ENCODE assay signal across 9 mouse cellular contexts in the genomic region with DNA sequence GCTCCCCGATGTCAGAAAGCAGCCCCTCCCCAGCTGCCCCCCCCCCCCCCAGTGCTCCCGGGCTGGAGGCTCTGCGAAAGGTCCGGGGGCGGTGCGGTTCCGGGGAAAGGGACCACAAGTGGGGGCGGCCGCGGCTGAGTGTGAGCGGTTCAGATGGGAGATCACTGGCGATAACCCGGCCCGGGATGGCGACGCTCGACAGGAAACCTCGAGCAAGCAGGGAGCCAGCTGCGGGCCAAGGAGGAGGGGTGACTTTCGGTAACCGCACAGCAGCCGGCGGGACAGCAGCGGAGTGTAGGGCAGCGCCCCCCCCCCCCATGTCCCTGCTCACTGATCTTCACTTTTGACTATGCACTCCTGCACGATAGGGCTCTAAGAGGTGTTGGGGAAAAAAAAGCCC. TPM values are rescaled to one million over a fixed set of nuclear protein-coding genes. Genes with fewer than 3 reads are reported as not detected.
DNase-seq lines count a peak whose midpoint lies in the region; ATAC-seq lines count a peak whose summit lies in the region.
"Had no signal": no experiment of that assay in that cellular context is flagged by ENCODE, and none has a peak within 500 bp of the region (broad histone marks: within the 10 kb centered on the region; RNA-seq: fewer than 3 reads in every experiment).

No protein-coding gene starts in this region.

- H3K4me2 ChIP-seq in heart, embryonic 14.5 days (ENCODE audit: low read length) = peak overlapping the region; percentile 100
- peak overlapping the region; percentile 88 for H3K4me2 ChIP-seq in midbrain, embryonic 15.5 days

- no peak overlapping the region for H3K27ac ChIP-seq in heart, embryonic 14.5 days (replicated peaks in 1 of 2; ENCODE audit: control insufficient read depth in 1 of 2, insufficient read depth in 1 of 2, low read depth in 2 of 2, low read length in 2 of 2)
- H3K27ac ChIP-seq in midbrain, embryonic 15.5 days = no peak overlapping the region

- ATAC-seq in heart, embryonic 14.5 days (ENCODE audit: insufficient number of reproducible peaks, insufficient read depth, low FRiP score, low read depth) = peak; percentile 27; the same call in 1 of the 2 replicates
- peak; percentile 18; the same call in 1 of the 2 replicates for ATAC-seq in midbrain, embryonic 15.5 days (replicated peaks)

- peak overlapping the region; percentile 69 for H3K9ac ChIP-seq in heart, embryonic 14.5 days (ENCODE audit: low read length)
- peak overlapping the region; percentile 38 for H3K9ac ChIP-seq in midbrain, embryonic 15.5 days

- peaks cover 8 to 12% of the 10 kb centered on the region in 2 experiments for H3K4me1 ChIP-seq in heart, embryonic 14.5 days (ENCODE audit: control insufficient read depth in 2 of 2, insufficient read depth in 2 of 2, low read length in 2 of 2)
- H3K4me1 ChIP-seq in midbrain, embryonic 15.5 days = peaks cover 26% of the 10 kb centered on the region

- peak; percentile 35 for DNase-seq in gastrocnemius, postnatal 10 days
- DNase-seq in gastrocnemius, adult 18-20 months (ENCODE audit: low spot score) = no peak
- peak; percentile 30 for DNase-seq in adrenal gland, postnatal 25 days
- peak; percentile 34 for DNase-seq in liver
- DNase-seq in thymus, postnatal 25 days = peak; percentile 87
- no peak for DNase-seq in urinary bladder, adult 2 months (ENCODE audit: low spot score)

- peak overlapping the region; percentile 49 to 64 for H3K4me3 ChIP-seq in heart, embryonic 14.5 days (ENCODE audit: control insufficient read depth in 1 of 2, insufficient read depth in 1 of 2, low read depth in 1 of 2, low read length in 2 of 2)
- peak overlapping the region; percentile 42 for H3K4me3 ChIP-seq in midbrain, embryonic 15.5 days

- 2% methylated on average over 26 of the region's 26 CpGs for WGBS in heart, embryonic 14.5 days
- WGBS in midbrain, embryonic 15.5 days = under 1% methylated on average over 25 of the region's 26 CpGs

- no peaks in the 10 kb centered on the region for H3K36me3 ChIP-seq in heart, embryonic 14.5 days (ENCODE audit: control insufficient read depth, insufficient read depth, low read length)
- H3K36me3 ChIP-seq in midbrain, embryonic 15.5 days (replicated peaks) = no peaks in the 10 kb centered on the region

- H3K27me3 ChIP-seq in heart, embryonic 14.5 days (ENCODE audit: control insufficient read depth, insufficient read depth, low read length) = peaks cover 33% of the 10 kb centered on the region
- peaks cover 12% of the 10 kb centered on the region for H3K27me3 ChIP-seq in midbrain, embryonic 15.5 days (replicated peaks)

- H3K9me3 ChIP-seq in heart, embryonic 14.5 days (ENCODE audit: control insufficient read depth, low read length) = no peaks in the 10 kb centered on the region
- no peaks in the 10 kb centered on the region for H3K9me3 ChIP-seq in midbrain, embryonic 15.5 days

RNA-seq across cellular contexts. Expression of a gene that starts 56.5 kb away (rescaled TPM):
- 1 to 10 TPM; 1.6 to 1.9 TPM for total RNA-seq in gastrocnemius, postnatal 10 days (2021)
- total RNA-seq in gastrocnemius, adult 18-20 months (2021) = under 1 TPM; 0.23 to 0.26 TPM
- total RNA-seq in adrenal gland, postnatal 25 days (2021) = 0.30 TPM in 1 of 2 replicates, not detected in the other
- polyA plus RNA-seq in heart, embryonic 14.5 days (2014; fragmentation: Nextera tagmentation; extraction: Ambion mirVana) = 0.35 and 0.59 TPM in 2 replicates
- 1.1 and 1.2 TPM in 2 replicates for polyA plus RNA-seq in midbrain, embryonic 15.5 days (2015; fragmentation: Nextera tagmentation; extraction: Ambion mirVana)
- 1.5 and 1.7 TPM in 2 replicates for polyA plus RNA-seq in urinary bladder, adult 2 months (2012; rRNA removed)
- total RNA-seq: left cerebral cortex, postnatal 10 days had no signal

Comparison
In these comparisons a context has a peak if more than half of its experiments do, and no peak if none do; other contexts are left out.
1. DNase-seq: peak in gastrocnemius, postnatal 10 days (single experiment), adrenal gland, postnatal 25 days (single experiment), liver (single experiment) and thymus, postnatal 25 days (single experiment); none in gastrocnemius, adult 18-20 months (single experiment) and urinary bladder, adult 2 months (single experiment).